Mouse (Mus musculus) MEL (cell line): ENCODE measurements at regions not wholly inside any gene's neighbourhood (a gene's known extent, or its start where the extent isn't known, plus 50 kb on each side); places are given as distances from the start of the nearest gene placed in this dataset.

Experiments used
- DNase-seq: peaks from one replicate; pipeline ENCODE4 v3.0.0; 2011; ENCODE audit warnings: low read depth, low spot score
- H3K27ac ChIP-seq: 2 replicates; pipeline ENCODE4 v1.5.1; 2012; ENCODE audit warnings: low read depth, mild to moderate bottlenecking, control low read depth, low read length, moderate library complexity; ENCODE audit not compliant: control insufficient read depth
- H3K27me3 ChIP-seq, 2 experiments: fragments of 150-350 bp in 1 of 2; sonication (generic) in 1 of 2; 2 replicates each; pipeline ENCODE4 v1.6.1; 2012; ENCODE audit warnings: low read length in 2 of 2, mild to moderate bottlenecking in 2 of 2, improper control_type of control experiment in 1 of 2, moderate library complexity in 1 of 2; ENCODE audit not compliant: insufficient read depth in 2 of 2, control insufficient read depth in 1 of 2
- H3K36me3 ChIP-seq, 2 experiments: 2 replicates each; pipeline ENCODE4 v1.6.1; 2012 to 2014; ENCODE audit warnings: low read length in 2 of 2, improper control_type of control experiment in 1 of 2, inconsistent platforms in 1 of 2, mild to moderate bottlenecking in 1 of 2; ENCODE audit not compliant: insufficient read depth in 2 of 2, control insufficient read depth in 1 of 2
- H3K4me1 ChIP-seq, 2 experiments: fragments of 150-350 bp in 1 of 2; sonication (generic) in 1 of 2; 2 replicates each; pipeline ENCODE4 v1.6.1; 2012; ENCODE audit warnings: low read length in 2 of 2, improper control_type of control experiment in 1 of 2, mild to moderate bottlenecking in 1 of 2; ENCODE audit not compliant: insufficient read depth in 2 of 2, control insufficient read depth in 1 of 2
- H3K4me3 ChIP-seq, 2 experiments: fragments of 150-350 bp in 1 of 2; sonication (generic) in 1 of 2; 2 replicates each; pipeline ENCODE4 v1.5.1; 2012; ENCODE audit warnings: low read depth in 2 of 2, low read length in 2 of 2, mild to moderate bottlenecking in 2 of 2, moderate library complexity in 2 of 2, control low read depth in 1 of 2, improper control_type of control experiment in 1 of 2; ENCODE audit not compliant: control insufficient read depth in 1 of 2, insufficient read depth in 1 of 2
- H3K79me2 ChIP-seq: 2 replicates; pipeline ENCODE4 v1.6.1; 2012; ENCODE audit warnings: mild to moderate bottlenecking, low read length, moderate library complexity; ENCODE audit not compliant: control insufficient read depth, poor library complexity, insufficient read depth
- H3K9ac ChIP-seq: 2 replicates; pipeline ENCODE4 v1.6.1; 2012; ENCODE audit warnings: low read depth, mild to moderate bottlenecking, control low read depth, low read length, moderate library complexity; ENCODE audit not compliant: control insufficient read depth, poor library complexity, severe bottlenecking
- H3K9me3 ChIP-seq: fragments of 150-350 bp; sonication (generic); replicated peaks from 2 replicates; pipeline ENCODE4 v1.6.1; 2012; ENCODE audit warnings: mild to moderate bottlenecking, low read length, improper control_type of control experiment, moderate library complexity; ENCODE audit not compliant: insufficient read depth
- BHLHE40 ChIP-seq: IDR thresholded peaks from 2 replicates; pipeline ENCODE4 v1.6.1; 2012; ENCODE audit warnings: low read depth, mild to moderate bottlenecking, inconsistent platforms, low read length, improper control_type of control experiment, borderline replicate concordance
- CHD1 ChIP-seq: IDR thresholded peaks from 2 replicates; pipeline ENCODE4 v1.6.1; 2012; ENCODE audit warnings: low read depth, mild to moderate bottlenecking, inconsistent platforms, low read length, improper control_type of control experiment
- CHD2 ChIP-seq: IDR thresholded peaks from 2 replicates; pipeline ENCODE4 v1.6.1; 2011; ENCODE audit warnings: low read length, improper control_type of control experiment
- CTCF ChIP-seq, 3 experiments: IDR thresholded peaks in 2 of 3; conservative IDR thresholded peaks in 1 of 3; 2 replicates each; pipeline ENCODE4 v1.5.1; 2011 to 2012; ENCODE audit warnings: low read length in 3 of 3, low read depth in 2 of 3, mild to moderate bottlenecking in 2 of 3, improper control_type of control experiment in 1 of 3, inconsistent platforms in 1 of 3, mixed read lengths in 1 of 3, moderate library complexity in 1 of 3; ENCODE audit not compliant: control insufficient read depth in 1 of 3, insufficient read depth in 1 of 3, poor library complexity in 1 of 3, severe bottlenecking in 1 of 3
- ELF1 ChIP-seq: IDR thresholded peaks from 2 replicates; pipeline ENCODE4 v1.6.1; 2014; ENCODE audit warnings: low read depth, mild to moderate bottlenecking, inconsistent platforms, low read length, improper control_type of control experiment, moderate library complexity
- HCFC1 ChIP-seq: IDR thresholded peaks from 2 replicates; pipeline ENCODE4 v1.6.1; 2012; ENCODE audit warnings: low read depth, mild to moderate bottlenecking, inconsistent platforms, low read length, improper control_type of control experiment, moderate library complexity
- JUND ChIP-seq: IDR thresholded peaks from 2 replicates; pipeline ENCODE4 v1.6.1; 2011; ENCODE audit warnings: low read depth, mild to moderate bottlenecking, improper control_type of control experiment, low read length
- MAFK ChIP-seq: IDR thresholded peaks from 2 replicates; pipeline ENCODE4 v1.6.1; 2011; ENCODE audit warnings: low read depth, mild to moderate bottlenecking, low read length, improper control_type of control experiment, borderline replicate concordance
- MAX ChIP-seq: IDR thresholded peaks from 2 replicates; pipeline ENCODE4 v1.6.1; 2011; ENCODE audit warnings: low read length, improper control_type of control experiment
- MXI1 ChIP-seq: IDR thresholded peaks from 2 replicates; pipeline ENCODE4 v1.6.1; 2011; ENCODE audit warnings: mild to moderate bottlenecking, low read depth, low read length, improper control_type of control experiment
- MYB ChIP-seq: IDR thresholded peaks from 2 replicates; pipeline ENCODE4 v1.6.1; 2011; ENCODE audit warnings: mild to moderate bottlenecking, low read depth, low read length, improper control_type of control experiment
- MYC ChIP-seq: IDR thresholded peaks from 2 replicates; pipeline ENCODE4 v1.6.1; 2011; ENCODE audit warnings: low read depth, mild to moderate bottlenecking, low read length, improper control_type of control experiment, moderate library complexity
- POLR2A ChIP-seq, 2 experiments: IDR thresholded peaks; 2 replicates each; pipeline ENCODE4 v1.6.1; 2011 to 2012; ENCODE audit warnings: low read length in 2 of 2, mild to moderate bottlenecking in 2 of 2, control low read depth in 1 of 2, improper control_type of control experiment in 1 of 2, low read depth in 1 of 2, moderate library complexity in 1 of 2; ENCODE audit not compliant: control insufficient read depth in 1 of 2, insufficient read depth in 1 of 2, poor library complexity in 1 of 2
- POLR2AphosphoS2 ChIP-seq: IDR thresholded peaks from 2 replicates; pipeline ENCODE4 v1.6.1; 2011; ENCODE audit warnings: low read length, improper control_type of control experiment
- POLR2AphosphoS5 ChIP-seq: IDR thresholded peaks from 2 replicates; pipeline ENCODE4 v1.6.1; 2012; ENCODE audit warnings: low read depth, borderline replicate concordance, mild to moderate bottlenecking, inconsistent platforms, low read length, moderate library complexity, mixed read lengths
- TBP ChIP-seq: IDR thresholded peaks from 2 replicates; pipeline ENCODE4 v1.8.0; 2011; ENCODE audit warnings: low read depth, low read length, improper control_type of control experiment
- UBTF ChIP-seq: IDR thresholded peaks from 2 replicates; pipeline ENCODE4 v1.6.1; 2012; ENCODE audit warnings: low read depth, mild to moderate bottlenecking, inconsistent platforms, low read length, improper control_type of control experiment, moderate library complexity, borderline replicate concordance; ENCODE audit not compliant: insufficient read depth
- USF1 ChIP-seq: IDR thresholded peaks from 2 replicates; pipeline ENCODE4 v1.6.1; 2014; ENCODE audit warnings: low read depth, mild to moderate bottlenecking, inconsistent platforms, low read length, improper control_type of control experiment, moderate library complexity
- USF2 ChIP-seq, 2 experiments: IDR thresholded peaks; 2 replicates each; pipeline ENCODE4 v1.6.1; 2011 to 2012; ENCODE audit warnings: improper control_type of control experiment in 2 of 2, low read length in 2 of 2, borderline replicate concordance in 1 of 2, inconsistent platforms in 1 of 2, low read depth in 1 of 2, mild to moderate bottlenecking in 1 of 2; ENCODE audit not compliant: insufficient read depth in 1 of 2
- ZC3H11A ChIP-seq: IDR thresholded peaks from 2 replicates; pipeline ENCODE4 v1.6.1; 2012; ENCODE audit warnings: low read depth, mild to moderate bottlenecking, inconsistent platforms, low read length, improper control_type of control experiment
- ZKSCAN1 ChIP-seq: IDR thresholded peaks from 2 replicates; pipeline ENCODE4 v1.6.1; 2012; ENCODE audit warnings: low read depth, mild to moderate bottlenecking, inconsistent platforms, low read length, improper control_type of control experiment, moderate library complexity
- ZMIZ1 ChIP-seq: IDR thresholded peaks from 2 replicates; pipeline ENCODE4 v1.6.1; 2012; ENCODE audit warnings: low read depth, mild to moderate bottlenecking, inconsistent platforms, low read length, improper control_type of control experiment, moderate library complexity
- ZNF384 ChIP-seq: IDR thresholded peaks from 2 replicates; pipeline ENCODE4 v1.6.1; 2012; ENCODE audit warnings: low read depth, mild to moderate bottlenecking, inconsistent platforms, low read length, improper control_type of control experiment

DNA sequence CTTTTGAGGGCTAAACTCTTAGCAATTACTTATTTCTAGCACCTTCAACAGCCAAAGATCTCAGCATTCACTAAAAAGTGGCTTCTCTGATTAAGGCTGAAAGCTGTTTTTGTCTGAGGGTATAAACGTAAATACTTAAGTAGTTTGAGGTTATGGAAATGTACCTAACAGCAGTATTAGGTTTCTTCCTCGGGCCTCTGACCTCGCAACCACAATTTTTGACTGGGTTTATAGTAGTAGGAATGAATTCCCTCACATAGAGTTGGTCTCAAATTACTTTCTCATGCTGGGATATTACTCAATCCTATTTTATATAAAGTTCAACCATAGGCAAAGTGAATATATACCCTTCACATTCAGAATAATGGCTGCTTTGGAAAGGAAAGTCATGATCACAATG, 310.5 kb upstream of the Paip1 start:
- Histone ChIP-seq H3K79me2 (no peaks in the 10 kb centered on the region), H3K4me3 (no peak overlapping the region), H3K36me3 (no peaks in the 10 kb centered on the region), H3K27me3 (no peaks in the 10 kb centered on the region), H3K27ac (no peak overlapping the region), H3K4me1 (no peaks in the 10 kb centered on the region), H3K9me3 (no peaks in the 10 kb centered on the region), H3K9ac (no peak overlapping the region)
- TF ChIP-seq ZMIZ1 (no peak), UBTF (no peak), POLR2A (IDR thresholded peaks at IDR 0.05; ENCODE audit: control insufficient read depth in 1 of 2, insufficient read depth in 1 of 2, low read depth in 1 of 2, low read length in 2 of 2, poor library complexity in 1 of 2) (no peak), POLR2AphosphoS2 (no peak), MAFK (no peak), MYC (no peak), BHLHE40 (no peak), HCFC1 (no peak), USF2 (IDR thresholded peaks at IDR 0.05; ENCODE audit: borderline replicate concordance in 1 of 2, insufficient read depth in 1 of 2, low read depth in 1 of 2, low read length in 2 of 2) (no peak), MAX (no peak), ELF1 (no peak)
- no peak for DNase-seq

DNA sequence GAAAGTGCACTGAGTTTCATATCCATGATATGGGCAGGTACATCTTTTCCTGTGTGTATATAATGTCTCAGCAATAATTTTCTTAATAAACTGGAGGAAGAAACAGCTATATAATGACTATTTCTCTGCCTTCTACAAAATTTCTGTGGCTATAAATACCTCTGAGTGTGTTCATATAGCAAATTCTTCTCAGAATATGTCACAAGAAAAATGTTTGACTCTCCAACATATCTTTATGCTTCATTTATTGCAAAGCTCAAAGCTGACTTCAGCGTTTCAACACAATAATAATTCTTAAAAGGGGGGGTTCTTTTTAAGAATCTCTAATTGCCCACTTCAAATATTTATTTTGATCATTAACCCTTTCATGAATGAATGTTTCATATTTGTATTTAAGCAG, 310.0 kb upstream of the Paip1 start:
- Histone ChIP-seq H3K4me3 (no peak overlapping the region), H3K4me1 (no peaks in the 10 kb centered on the region), H3K27ac (no peak overlapping the region), H3K36me3 (no peaks in the 10 kb centered on the region), H3K27me3 (no peaks in the 10 kb centered on the region), H3K9ac (no peak overlapping the region), H3K9me3 (no peaks in the 10 kb centered on the region), H3K79me2 (no peaks in the 10 kb centered on the region)
- TF ChIP-seq ZNF384: no peak
- no peak for TF ChIP-seq TBP
- no peak for TF ChIP-seq CHD1
- no peak for TF ChIP-seq USF1
- no peak for TF ChIP-seq CHD2
- no peak for TF ChIP-seq ZMIZ1
- TF ChIP-seq MXI1: no peak
- TF ChIP-seq MYB: no peak
- TF ChIP-seq MYC: no peak
- no peak for TF ChIP-seq JUND
- TF ChIP-seq ZC3H11A: no peak
- no peak for TF ChIP-seq ZKSCAN1
- no peak for TF ChIP-seq MAFK
- TF ChIP-seq CTCF (IDR thresholded peaks at IDR 0.05 in 2 of 3, conservative IDR thresholded peaks at IDR 0.05 in 1 of 3; ENCODE audit: control insufficient read depth in 1 of 3, insufficient read depth in 1 of 3, low read depth in 2 of 3, low read length in 3 of 3, poor library complexity in 1 of 3, severe bottlenecking in 1 of 3): no peak
- no peak for TF ChIP-seq POLR2AphosphoS5
- no peak for DNase-seq
